ENCODE assay signal across 42 mouse cellular contexts in the genomic region with DNA sequence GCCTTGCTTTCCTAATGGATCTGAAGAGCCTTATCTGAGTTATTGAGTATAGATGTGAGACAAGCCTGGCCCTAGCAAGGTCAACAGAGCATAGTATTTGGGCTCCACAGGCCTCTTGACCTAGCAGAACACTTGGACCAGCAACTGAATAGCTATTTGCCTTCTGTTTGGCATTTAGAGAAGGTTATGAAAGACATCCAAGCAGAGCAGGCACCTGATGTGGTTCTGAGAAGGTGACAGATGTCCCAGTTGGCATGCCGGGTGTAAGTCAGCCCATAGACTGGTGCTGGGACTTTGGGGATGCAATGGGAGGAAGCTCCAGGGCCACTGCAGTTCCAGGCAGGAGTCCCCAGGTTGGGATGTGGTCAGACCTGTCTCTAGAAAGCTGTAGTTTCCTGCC. TPM values are rescaled to one million over a fixed set of nuclear protein-coding genes. Genes with fewer than 3 reads are reported as not detected.
DNase-seq lines count a peak whose midpoint lies in the region; ATAC-seq and TF ChIP-seq lines count a peak whose summit lies in the region.
"Had no signal": no experiment of that assay in that cellular context is flagged by ENCODE, and none has a peak within 500 bp of the region (broad histone marks: within the 10 kb centered on the region; RNA-seq: fewer than 3 reads in every experiment).

No protein-coding gene starts in this region.

- H3K4me2 ChIP-seq in neural tube, embryonic 15.5 days = peak overlapping the region; percentile 1; the same call in 1 of the 2 replicates
- H3K4me2 ChIP-seq: heart, embryonic 15.5 days; limb, embryonic 12.5 days had no signal

- intact Hi-C loops in heart, adult 2 months (cut with DNase I) = loop anchor here (5.0 kb wide), 2 partner anchors 65 to 125 kb away; no protein-coding TSS in a partner anchor
- intact Hi-C loops in heart, postnatal 36 days (cut with DNase I) = loop anchor here (5.0 to 10.0 kb wide), 3 partner anchors 65 to 483 kb away; a partner anchor contains a TSS

- no peak for TF ChIP-seq EP300 in heart, adult 2 months (IDR thresholded peaks at IDR 0.05; ENCODE audit: insufficient read depth, low read depth, low read length)

- 72% methylated on average over 1 of the region's 1 CpGs for WGBS in heart, adult 2 months
- 96% methylated on average over 1 of the region's 1 CpGs for WGBS in neural tube, embryonic 15.5 days

- H3K27ac ChIP-seq in heart, adult 2 months = peak overlapping the region; percentile 30; the same call in 1 of the 2 replicates
- 0 out of 2 replicates have a peak overlapping the region, but pooled peaks have one; percentile 29 for H3K27ac ChIP-seq in layer of hippocampus, adult 2 months
- no peak overlapping the region for H3K27ac ChIP-seq in neural tube, embryonic 15.5 days (replicated peaks)
- H3K27ac ChIP-seq: heart, embryonic 15.5 days; left cerebral cortex, adult 2 months; limb, embryonic 12.5 days; liver, embryonic 13.5 days had no signal

- peaks cover 7% of the 10 kb centered on the region for H3K79me2 ChIP-seq in heart, adult 2 months (replicated peaks; ENCODE audit: control insufficient read depth, insufficient read depth, low read length)

- no peak for ATAC-seq in neural tube, embryonic 15.5 days (ENCODE audit: low FRiP score)
- ATAC-seq: activated CD4-positive, CD25-positive, alpha-beta regulatory T cell, adult 4 months; forebrain, embryonic 16.5 days; hindbrain, embryonic 16.5 days had no signal

- no peak overlapping the region for H3K9ac ChIP-seq in heart, adult 2 months (ENCODE audit: low read depth, low read length)
- no peak overlapping the region for H3K9ac ChIP-seq in neural tube, embryonic 15.5 days (replicated peaks)
- H3K9ac ChIP-seq: heart, embryonic 15.5 days; limb, embryonic 12.5 days had no signal

- H3K4me3 ChIP-seq in heart, adult 2 months = no peak overlapping the region
- no peak overlapping the region; the same call in 1 of the 2 replicates for H3K4me3 ChIP-seq in layer of hippocampus, adult 2 months
- no peak overlapping the region for H3K4me3 ChIP-seq in neural tube, embryonic 15.5 days (replicated peaks)
- H3K4me3 ChIP-seq: erythroblast, embryonic 14.5 days; heart, embryonic 15.5 days; left cerebral cortex, adult 2 months; limb, embryonic 12.5 days; liver, embryonic 13.5 days had no signal

- no peaks in the 10 kb centered on the region for H3K27me3 ChIP-seq in heart, adult 2 months (ENCODE audit: control insufficient read depth, insufficient read depth, low read length)
- H3K27me3 ChIP-seq in neural tube, embryonic 15.5 days (replicated peaks) = no peaks in the 10 kb centered on the region
- H3K27me3 ChIP-seq: CH12.LX; heart, embryonic 15.5 days; limb, embryonic 12.5 days; liver, embryonic 13.5 days had no signal

- TF ChIP-seq CTCF in heart, adult 2 months (IDR thresholded peaks at IDR 0.05) = no peak
- TF ChIP-seq CTCF in layer of hippocampus, adult 2 months (conservative IDR thresholded peaks at IDR 0.05) = no peak

- peak; percentile 44 for DNase-seq in adrenal gland, postnatal 10 days
- no peak for DNase-seq in adrenal gland, postnatal 36 days
- peak in 1 of 2 experiments; percentile 29 for DNase-seq in heart, adult 2 months
- no peak for DNase-seq in heart, postnatal 36 days
- no peak for DNase-seq in layer of hippocampus, adult 2 months (ENCODE audit: low spot score in 2 of 2)
- no peak for DNase-seq in layer of hippocampus, adult 9-10 months (ENCODE audit: low spot score)
- no peak for DNase-seq in neural tube, embryonic 10.5 days (ENCODE audit: extremely low spot score, low spot score)
- DNase-seq: adrenal gland, adult 2 months; cerebellum, adult 2 months; cerebellum, postnatal 14 days; gastrocnemius, postnatal 14 days; heart, postnatal 4 days; kidney, adult 11 months; kidney, postnatal 14 days; liver, embryonic 13.5 days; lung, adult 2 months; lung, postnatal 10 days; retina, postnatal 1 day; right cerebral cortex, postnatal 14 days; thymus, postnatal 25 days had no signal

- no peak for TF ChIP-seq POLR2A in heart, adult 2 months (IDR thresholded peaks at IDR 0.05; ENCODE audit: insufficient read depth, low read depth, low read length)

- no peaks in the 10 kb centered on the region; the same call in none of the 2 replicates for H3K36me3 ChIP-seq in heart, adult 2 months (ENCODE audit: control insufficient read depth, insufficient read depth, low read length)
- H3K36me3 ChIP-seq in neural tube, embryonic 15.5 days = peaks cover 31% of the 10 kb centered on the region

- H3K9me3 ChIP-seq in neural tube, embryonic 15.5 days (replicated peaks) = no peaks in the 10 kb centered on the region
- H3K9me3 ChIP-seq: heart, embryonic 15.5 days; limb, embryonic 12.5 days; liver, embryonic 13.5 days had no signal

- peaks cover 15% of the 10 kb centered on the region for H3K4me1 ChIP-seq in heart, adult 2 months (ENCODE audit: control insufficient read depth, insufficient read depth, low read length)
- H3K4me1 ChIP-seq in neural tube, embryonic 15.5 days = peaks cover 26% of the 10 kb centered on the region

RNA-seq across cellular contexts. Expression of a gene that starts 2.4 kb away (rescaled TPM):
- total RNA-seq in adrenal gland, postnatal 10 days (2021) = 10 to 100 TPM; 66.8 to 81.0 TPM
- 10 to 100 TPM; 59.4 to 61.3 TPM for total RNA-seq in adrenal gland, postnatal 36 days (2021)
- total RNA-seq in heart, adult 2 months (2021) = 10 to 100 TPM; 44.6 to 48.8 TPM
- 74.3 and 77.0 TPM in 2 replicates for polyA plus RNA-seq in heart, adult 2 months (2012; rRNA removed)
- total RNA-seq in heart, postnatal 36 days (2021) = 10 to 100 TPM; 49.4 to 49.6 TPM
- total RNA-seq in layer of hippocampus, adult 2 months (2021) = 10 to 100 TPM; 93.4 to 95.1 TPM
- 235 and 249 TPM in 2 replicates for polyA plus RNA-seq in neural tube, embryonic 15.5 days (2015; fragmentation: Nextera tagmentation; extraction: Ambion mirVana)

RNA-seq across cellular contexts. Expression of a gene that starts 22.7 kb away (rescaled TPM):
- total RNA-seq in adrenal gland, postnatal 10 days (2021) = 10 to 100 TPM; 43.8 to 46.8 TPM
- total RNA-seq in adrenal gland, postnatal 36 days (2021) = 10 to 100 TPM; 46.9 to 61.4 TPM
- 10 to 100 TPM; 21.4 to 23.2 TPM for total RNA-seq in heart, adult 2 months (2021)
- polyA plus RNA-seq in heart, adult 2 months (2012; rRNA removed) = 21.2 and 29.9 TPM in 2 replicates
- 10 to 100 TPM; 21.2 to 25.0 TPM for total RNA-seq in heart, postnatal 36 days (2021)
- 10 to 100 TPM; 56.1 to 63.4 TPM for total RNA-seq in layer of hippocampus, adult 2 months (2021)
- 78.7 and 86.4 TPM in 2 replicates for polyA plus RNA-seq in neural tube, embryonic 15.5 days (2015; fragmentation: Nextera tagmentation; extraction: Ambion mirVana)

RNA-seq across cellular contexts. Expression of a gene that starts 28.8 kb away (rescaled TPM):
- not detected for total RNA-seq in adrenal gland, postnatal 10 days (2021)
- total RNA-seq in adrenal gland, postnatal 36 days (2021) = not detected
- not detected for total RNA-seq in heart, adult 2 months (2021)
- polyA plus RNA-seq in heart, adult 2 months (2012; rRNA removed) = not detected in 2 replicates
- total RNA-seq in heart, postnatal 36 days (2021) = not detected
- total RNA-seq in layer of hippocampus, adult 2 months (2021) = not detected
- not detected in 2 replicates for polyA plus RNA-seq in neural tube, embryonic 15.5 days (2015; fragmentation: Nextera tagmentation; extraction: Ambion mirVana)
- total RNA-seq: adrenal gland, adult 2 months; CH12.LX; ES-E14; gastrocnemius, postnatal 14 days; granulocyte monocyte progenitor cell, adult 5-6 weeks; heart, postnatal 4 days; layer of hippocampus, postnatal 14 days; left cerebral cortex, adult 2 months; left cerebral cortex, postnatal 25 days had no signal
- polyA plus RNA-seq: activated CD4-positive, CD25-positive, alpha-beta regulatory T cell, adult 4 months; adrenal gland, adult 2 months; brain, embryonic 14.5 days; C2C12; cerebellum, adult 2 months; cortical plate, adult 2 months; embryonic facial prominence, embryonic 14.5 days; erythroblast, embryonic 14.5 days; forebrain, embryonic 11.5 days; forebrain, embryonic 16.5 days; heart, embryonic 15.5 days; hindbrain, embryonic 16.5 days; kidney, embryonic 14.5 days; limb, embryonic 12.5 days; liver, embryonic 13.5 days; lung, adult 2 months; neural tube, embryonic 14.5 days; small intestine, adult 2 months; stomach, embryonic 14.5 days had no signal

RNA-seq across cellular contexts. Expression of a gene that starts 29.6 kb away (rescaled TPM):
- not detected for total RNA-seq in adrenal gland, postnatal 10 days (2021)
- under 1 TPM in 1 of 2 experiments, not detected in 1; 0.72 TPM for total RNA-seq in adrenal gland, postnatal 36 days (2021)
- 1 to 10 TPM in 1 of 2 experiments, under 1 TPM in 1; 0.66 to 1.5 TPM for total RNA-seq in heart, adult 2 months (2021)
- polyA plus RNA-seq in heart, adult 2 months (2012; rRNA removed) = 1.1 TPM in 2 replicates
- total RNA-seq in heart, postnatal 36 days (2021) = under 1 TPM in 1 of 2 experiments, not detected in 1; 0.57 TPM
- total RNA-seq in layer of hippocampus, adult 2 months (2021) = not detected
- polyA plus RNA-seq in neural tube, embryonic 15.5 days (2015; fragmentation: Nextera tagmentation; extraction: Ambion mirVana) = not detected in 2 replicates
- total RNA-seq: adrenal gland, adult 2 months; CH12.LX; gastrocnemius, postnatal 14 days; heart, postnatal 4 days; layer of hippocampus, postnatal 14 days had no signal
- polyA plus RNA-seq: adrenal gland, adult 2 months; brain, embryonic 14.5 days; C2C12; cerebellum, adult 2 months; cortical plate, adult 2 months; embryonic facial prominence, embryonic 14.5 days; erythroblast, embryonic 14.5 days; forebrain, embryonic 11.5 days; forebrain, embryonic 16.5 days; heart, embryonic 15.5 days; hindbrain, embryonic 16.5 days; kidney, embryonic 14.5 days; limb, embryonic 12.5 days; liver, embryonic 13.5 days; neural tube, embryonic 14.5 days; small intestine, adult 2 months; stomach, embryonic 14.5 days had no signal

RNA-seq across cellular contexts. Expression of a gene that starts 52.8 kb away (rescaled TPM):
- total RNA-seq in adrenal gland, postnatal 10 days (2021) = under 1 TPM; 0.21 to 0.27 TPM
- not detected for total RNA-seq in adrenal gland, postnatal 36 days (2021)
- not detected for total RNA-seq in heart, adult 2 months (2021)
- 0.18 and 0.55 TPM in 2 replicates for polyA plus RNA-seq in heart, adult 2 months (2012; rRNA removed)
- total RNA-seq in heart, postnatal 36 days (2021) = not detected
- total RNA-seq in layer of hippocampus, adult 2 months (2021) = under 1 TPM; 0.20 to 0.25 TPM
- polyA plus RNA-seq in neural tube, embryonic 15.5 days (2015; fragmentation: Nextera tagmentation; extraction: Ambion mirVana) = 0.70 TPM in 1 of 2 replicates, not detected in the other
- total RNA-seq: adrenal gland, adult 2 months; gastrocnemius, postnatal 14 days; layer of hippocampus, postnatal 14 days; left cerebral cortex, adult 2 months; left cerebral cortex, postnatal 25 days had no signal
- polyA plus RNA-seq: adrenal gland, adult 2 months; forebrain, embryonic 11.5 days; forebrain, embryonic 16.5 days; hindbrain, embryonic 16.5 days; kidney, embryonic 14.5 days; limb, embryonic 12.5 days; neural tube, embryonic 14.5 days had no signal
